Mouse (Mus musculus) frontal cortex, postnatal 10 days (tissue): Measurements from ENCODE around the gene Olfr975.
"Not testable (repeated sequence)": the region's sequence is repeated elsewhere in the genome, so short reads cannot be mapped to it uniquely, and the experiment has no call there.

Source experiments
- DNase-seq, 2 experiments: peaks; one replicate each; pipeline ENCODE4 v3.0.0; 2022; ENCODE audit warnings: low spot score in 2 of 2, mixed read lengths in 1 of 2

Olfr975 gene

DNA sequence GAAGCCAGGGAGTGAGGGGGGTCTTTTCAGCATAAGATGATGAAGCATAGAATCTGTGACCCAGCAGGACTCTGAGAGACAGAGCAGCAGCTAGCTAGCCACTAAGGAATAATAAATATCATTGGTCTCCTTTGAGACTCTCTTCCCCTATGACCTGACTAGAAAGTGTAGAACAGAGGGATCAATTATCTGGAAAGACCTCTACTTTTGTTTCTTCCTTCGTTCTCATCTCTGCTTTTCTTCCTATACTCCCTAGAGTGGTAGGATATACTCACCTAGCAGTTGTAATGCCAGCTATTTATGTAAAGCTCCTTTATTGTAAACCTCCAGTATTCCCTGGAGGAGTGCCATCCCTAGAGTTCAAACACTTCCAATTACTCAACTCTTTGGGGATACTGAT is at the start of gene Olfr975:
Gene Olfr975, minus strand, starts transcription at position 101 of the 400 bp plus-strand sequence.
- DNase-seq = no peak

- DNase-seq = no peak
Observed at GRCm38 (mm10) chr9:39991813-39992212, 40.0 kb upstream of the Olfr975 start, which contains the start of gene Olfr978. Olfr978 (plus strand) TSS chr9:39992113.

DNA sequence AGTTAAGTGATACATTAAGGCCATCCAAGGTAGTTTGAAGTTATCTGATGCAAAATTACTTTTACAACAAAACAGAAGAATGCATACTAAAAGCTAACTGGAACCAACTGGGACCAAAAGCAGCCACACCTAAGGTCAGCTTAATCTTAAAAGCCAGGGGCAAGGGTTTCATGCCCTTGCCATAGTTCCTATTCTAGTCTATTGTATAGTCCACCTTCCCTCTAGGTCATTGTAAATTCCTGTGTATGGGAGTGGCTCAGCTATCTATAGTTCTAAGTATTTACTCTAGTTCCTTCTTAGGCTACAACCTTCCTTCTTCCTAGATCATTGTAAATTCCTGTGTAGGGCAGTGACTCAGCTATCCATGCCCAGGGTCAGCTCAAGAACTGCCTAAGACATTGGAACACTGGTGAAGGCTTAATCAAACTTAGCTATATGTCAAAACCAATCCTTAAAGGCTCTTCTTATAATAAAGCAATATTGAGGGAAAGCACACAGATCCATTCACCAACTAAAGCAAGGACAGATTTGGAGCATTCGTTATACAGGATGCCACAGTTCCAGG is 24.8 kb upstream of the Olfr975 start:
- not testable (repeated sequence) for DNase-seq

GRCm38 (mm10) chr9:39961033-39961432 is 9.2 kb upstream of the Olfr975 start, which contains the start of gene Olfr976:
Olfr976 (minus strand) TSS chr9:39961133.
- not testable (repeated sequence) for DNase-seq

DNA sequence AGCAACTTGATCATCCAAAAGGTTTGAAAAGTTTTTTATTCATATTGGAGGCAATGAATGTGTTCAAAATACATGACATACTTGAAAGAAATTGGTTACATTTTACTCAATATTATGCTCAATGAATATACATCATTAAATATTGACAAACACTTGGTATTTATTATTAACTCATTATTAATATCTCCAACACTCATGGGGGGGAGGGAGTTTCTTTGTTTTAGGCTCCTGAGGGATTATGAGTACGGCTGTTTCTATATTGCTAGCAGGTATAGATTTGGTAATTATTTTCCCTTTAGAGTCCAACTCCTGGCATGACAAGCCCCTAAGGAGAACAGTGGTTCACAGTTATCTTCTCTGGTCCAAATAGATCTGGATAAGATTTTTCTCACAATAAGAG is 14.6 kb downstream of the Olfr975 start, which contains the start of gene Olfr974:
Gene Olfr974, plus strand, starts transcription at position 301 of the 400 bp plus-strand sequence.
- no peak for DNase-seq

DNA sequence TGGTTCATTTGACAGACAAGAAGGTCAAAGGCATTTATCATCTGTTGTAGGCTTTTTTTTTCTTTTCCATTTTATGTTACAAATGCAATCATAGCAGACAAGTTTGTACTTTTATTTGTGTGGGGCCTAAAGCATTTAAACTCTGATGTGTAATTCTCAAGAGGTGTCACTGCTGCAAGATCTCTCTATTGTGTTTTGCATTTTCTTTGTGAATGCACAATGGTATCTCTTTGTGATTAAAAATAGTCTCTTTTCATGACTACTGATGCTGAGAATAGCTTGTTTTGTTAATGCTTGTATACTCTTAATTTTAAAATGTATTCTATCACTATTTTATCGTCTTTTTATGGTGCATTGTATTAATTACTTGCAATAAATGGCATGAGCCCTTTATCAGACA is 23.0 kb downstream of the Olfr975 start:
- not testable (repeated sequence) for DNase-seq

- not testable (repeated sequence) for DNase-seq
Observed at GRCm38 (mm10) chr9:39927975-39928836, 23.6 kb downstream of the Olfr975 start.

DNA sequence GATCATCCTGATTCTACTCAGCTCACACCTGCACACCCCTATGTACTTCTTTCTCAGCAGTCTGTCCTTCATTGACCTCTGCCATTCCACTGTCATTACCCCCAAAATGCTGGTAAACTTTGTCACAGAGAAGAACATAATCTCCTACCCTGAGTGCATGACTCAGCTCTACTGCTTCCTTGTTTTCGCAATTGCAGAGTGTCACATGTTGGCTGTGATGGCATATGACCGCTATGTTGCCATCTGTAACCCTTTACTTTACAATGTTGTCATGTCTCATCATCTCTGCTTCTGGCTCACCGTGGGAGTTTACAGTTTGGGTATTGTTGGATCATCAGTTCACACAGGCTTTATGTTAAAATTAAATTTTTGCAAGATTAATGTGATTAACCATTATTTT is 41.9 kb downstream of the Olfr975 start:
- DNase-seq = no peak

DNA sequence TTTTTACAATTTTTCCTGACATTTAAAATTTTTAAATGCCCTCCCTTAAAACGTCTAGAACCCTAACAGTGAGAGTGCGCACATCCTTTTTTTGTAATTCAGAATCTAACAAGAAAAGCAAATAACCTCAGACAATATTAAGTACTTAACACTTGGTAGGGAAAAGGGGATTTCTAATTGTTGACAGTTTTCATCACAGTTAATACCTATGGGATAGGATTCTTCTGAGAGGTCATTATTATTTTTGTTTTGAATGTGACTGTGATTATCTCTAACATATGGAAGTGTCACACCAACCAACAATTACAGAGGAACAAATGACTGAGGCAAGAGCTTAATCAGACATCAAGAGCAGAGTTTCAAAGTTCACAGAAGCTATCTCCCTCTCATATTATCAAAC is 44.8 kb downstream of the Olfr975 start, which contains the start of gene Olfr229:
Gene Olfr229, plus strand, starts transcription at position 301 of the 400 bp plus-strand sequence.
- no peak for DNase-seq

DNA sequence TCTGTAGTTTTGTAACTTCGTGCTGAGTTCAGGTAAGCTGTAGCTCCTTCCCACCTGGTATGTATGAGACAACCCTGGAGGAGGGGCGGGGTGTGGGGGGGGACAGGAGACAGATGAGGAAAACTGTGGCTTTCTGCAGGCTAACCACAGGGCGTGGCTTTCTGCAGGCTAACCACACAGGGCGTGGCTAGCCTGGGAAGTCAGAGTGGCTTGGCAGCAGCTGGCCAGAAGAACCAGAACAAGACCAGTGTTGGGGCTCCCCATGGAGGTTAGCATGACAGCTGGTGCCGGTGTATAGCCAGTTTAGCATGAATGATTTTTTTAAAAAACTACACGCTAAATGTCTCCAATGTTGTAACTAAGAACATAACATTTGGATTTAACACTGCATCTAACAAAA is 46.7 kb downstream of the Olfr975 start:
- DNase-seq = no peak
